Mouse (Mus musculus): Measurements from ENCODE around the gene Pelo. TPM values are rescaled to one million over a fixed set of nuclear protein-coding genes. Genes with fewer than 3 reads are reported as not detected.

Gene Pelo
- polyA plus RNA-seq, 1 experiment from 2014 or later, result 8.4 TPM

DNA sequence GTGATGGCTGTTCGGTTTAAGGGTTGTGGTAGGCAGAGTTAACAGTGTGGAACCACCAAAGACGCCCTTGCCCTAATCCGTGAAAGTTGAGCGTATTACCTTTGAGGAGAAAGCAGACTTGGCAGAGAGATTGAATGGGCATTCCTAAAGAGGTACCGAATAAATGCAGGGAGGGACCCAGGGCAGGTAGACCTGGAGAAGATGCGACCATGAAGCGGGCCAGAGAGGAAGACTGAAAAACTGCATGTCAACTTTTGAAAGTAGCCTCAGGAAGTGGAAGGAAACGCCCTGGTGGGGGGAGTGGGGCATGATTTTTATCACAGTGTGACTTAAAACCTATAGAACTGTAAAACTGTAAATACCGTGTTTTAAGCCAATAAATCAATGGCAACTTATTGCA is 9.4 kb upstream of the Pelo start:
- Histone ChIP-seq H3K9ac (ENCODE audit: low read depth, low read length) (no peak overlapping the region; the same call in 1 of the 2 replicates), H3K27me3 (ENCODE audit: insufficient read depth, low read length) (no peaks in the 10 kb centered on the region), H3K27ac (no peak overlapping the region), H3K4me3 (replicated peaks; ENCODE audit: low read depth, low read length) (peak overlapping the region; percentile 79; the same call in 1 of the 2 replicates), H3K9me3 (replicated peaks; ENCODE audit: low read length) (no peaks in the 10 kb centered on the region), H3K4me1 (replicated peaks; ENCODE audit: insufficient read depth, low read length) (no peaks in the 10 kb centered on the region), H3K4me2 (ENCODE audit: low read length) (peak overlapping the region; percentile 81), H3K36me3 (ENCODE audit: insufficient read depth, low read length) (no peaks in the 10 kb centered on the region)
- no peak for TF ChIP-seq CTCF (IDR thresholded peaks at IDR 0.05; ENCODE audit: low read depth)
- WGBS, result 48% methylated on average over 9 of the region's 9 CpGs
- ATAC-seq (replicated peaks; ENCODE audit: low FRiP score, low read depth), result no peak
- no peak for DNase-seq (ENCODE audit: low spot score)

GRCm38 (mm10) chr13:115098227-115098626 is 8.2 kb upstream of the Pelo start:
- Histone ChIP-seq H3K36me3 (ENCODE audit: insufficient read depth, low read length) (no peaks in the 10 kb centered on the region), H3K4me1 (replicated peaks; ENCODE audit: insufficient read depth, low read length) (no peaks in the 10 kb centered on the region), H3K4me2 (ENCODE audit: low read length) (peak overlapping the region; percentile 3; the same call in 1 of the 2 replicates), H3K9ac (ENCODE audit: low read depth, low read length) (no peak overlapping the region), H3K27me3 (ENCODE audit: insufficient read depth, low read length) (no peaks in the 10 kb centered on the region), H3K4me3 (replicated peaks; ENCODE audit: low read depth, low read length) (no peak overlapping the region), H3K9me3 (replicated peaks; ENCODE audit: low read length) (no peaks in the 10 kb centered on the region), H3K27ac (no peak overlapping the region)
- DNase-seq (ENCODE audit: low spot score), result no peak
- no peak for ATAC-seq (replicated peaks; ENCODE audit: low FRiP score, low read depth)
- 54% methylated on average over 3 of the region's 3 CpGs for WGBS
- no peak for TF ChIP-seq CTCF (IDR thresholded peaks at IDR 0.05; ENCODE audit: low read depth)

GRCm38 (mm10) chr13:115096965-115097364 is 7.0 kb upstream of the Pelo start:
- 49% methylated on average over 5 of the region's 5 CpGs for WGBS
- Histone ChIP-seq H3K36me3 (ENCODE audit: insufficient read depth, low read length) (no peaks in the 10 kb centered on the region), H3K4me2 (ENCODE audit: low read length) (no peak overlapping the region), H3K4me1 (replicated peaks; ENCODE audit: insufficient read depth, low read length) (no peaks in the 10 kb centered on the region), H3K9me3 (replicated peaks; ENCODE audit: low read length) (no peaks in the 10 kb centered on the region), H3K27me3 (ENCODE audit: insufficient read depth, low read length) (no peaks in the 10 kb centered on the region), H3K9ac (ENCODE audit: low read depth, low read length) (no peak overlapping the region), H3K27ac (no peak overlapping the region), H3K4me3 (replicated peaks; ENCODE audit: low read depth, low read length) (no peak overlapping the region)
- no peak for DNase-seq (ENCODE audit: low spot score)
- no peak for TF ChIP-seq CTCF (IDR thresholded peaks at IDR 0.05; ENCODE audit: low read depth)
- no peak for ATAC-seq (replicated peaks; ENCODE audit: low FRiP score, low read depth)

DNA sequence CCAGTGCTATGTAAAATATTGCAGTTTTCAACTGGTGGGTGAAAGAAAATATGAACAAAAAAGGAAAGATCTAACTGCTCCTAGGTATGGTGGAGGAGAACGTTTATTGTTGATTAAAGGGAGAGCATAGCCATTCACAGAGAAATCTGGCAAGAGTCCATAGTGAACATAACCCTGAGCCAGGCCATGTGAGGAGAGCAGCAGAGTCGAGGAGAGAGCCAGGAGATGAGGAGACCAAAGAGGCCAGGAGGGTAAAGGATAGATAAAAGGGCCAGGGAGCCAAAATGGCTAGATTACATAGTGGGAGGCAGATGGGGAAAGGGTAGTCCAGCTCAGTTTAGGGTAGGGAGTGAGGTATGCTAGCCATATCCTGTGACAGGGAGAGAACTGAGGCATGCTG is 6.2 kb upstream of the Pelo start:
- Histone ChIP-seq H3K27me3 (ENCODE audit: insufficient read depth, low read length) (no peaks in the 10 kb centered on the region), H3K36me3 (ENCODE audit: insufficient read depth, low read length) (no peaks in the 10 kb centered on the region), H3K4me2 (ENCODE audit: low read length) (no peak overlapping the region), H3K27ac (no peak overlapping the region), H3K4me3 (replicated peaks; ENCODE audit: low read depth, low read length) (no peak overlapping the region), H3K4me1 (replicated peaks; ENCODE audit: insufficient read depth, low read length) (peaks cover under 1% of the 10 kb centered on the region), H3K9me3 (replicated peaks; ENCODE audit: low read length) (no peaks in the 10 kb centered on the region), H3K9ac (ENCODE audit: low read depth, low read length) (no peak overlapping the region)
- WGBS, result 17% methylated on average over 2 of the region's 2 CpGs
- DNase-seq (ENCODE audit: low spot score) (no peak), ATAC-seq (replicated peaks; ENCODE audit: low FRiP score, low read depth) (no peak)
- no peak for TF ChIP-seq CTCF (IDR thresholded peaks at IDR 0.05; ENCODE audit: low read depth)

DNA sequence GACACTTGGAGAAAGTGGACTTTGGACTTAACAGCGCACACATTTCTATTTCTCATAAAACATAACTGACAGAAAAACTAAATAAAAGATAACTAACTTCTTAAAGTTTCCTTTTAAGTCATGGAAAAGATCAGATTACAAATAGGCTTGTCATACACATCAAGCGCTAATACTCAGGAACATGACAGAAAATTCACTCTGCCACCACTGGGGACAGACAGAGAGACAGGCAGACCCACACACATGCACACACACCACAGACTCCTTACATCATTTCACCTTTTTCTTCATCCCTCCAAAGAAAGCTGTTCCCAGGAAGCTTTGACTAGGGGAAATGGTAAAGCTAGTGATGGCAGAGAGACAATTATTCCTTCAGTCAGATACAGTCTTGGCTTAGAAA is 5.4 kb upstream of the Pelo start:
- no peak overlapping the region for H3K9ac ChIP-seq (ENCODE audit: low read depth, low read length)
- H3K4me3 ChIP-seq (replicated peaks; ENCODE audit: low read depth, low read length), result no peak overlapping the region
- H3K27ac ChIP-seq, result no peak overlapping the region
- H3K4me1 ChIP-seq (replicated peaks; ENCODE audit: insufficient read depth, low read length), result peaks cover 5% of the 10 kb centered on the region
- no peak overlapping the region for H3K4me2 ChIP-seq (ENCODE audit: low read length)
- ATAC-seq (replicated peaks; ENCODE audit: low FRiP score, low read depth) (no peak), DNase-seq (ENCODE audit: low spot score) (no peak)
- no peaks in the 10 kb centered on the region for H3K27me3 ChIP-seq (ENCODE audit: insufficient read depth, low read length)
- peak; percentile 34; the same call in 1 of the 2 replicates for TF ChIP-seq CTCF (IDR thresholded peaks at IDR 0.05; ENCODE audit: low read depth)
- no peaks in the 10 kb centered on the region for H3K9me3 ChIP-seq (replicated peaks; ENCODE audit: low read length)
- WGBS, result 87% methylated on average over 2 of the region's 2 CpGs
- no peaks in the 10 kb centered on the region for H3K36me3 ChIP-seq (ENCODE audit: insufficient read depth, low read length)

GRCm38 (mm10) chr13:115091511-115091910 is 1.5 kb upstream of the Pelo start:
- H3K27ac ChIP-seq, result peak overlapping the region; percentile 92; the same call in 1 of the 2 replicates
- DNase-seq (ENCODE audit: low spot score), result no peak
- no peak overlapping the region for H3K9ac ChIP-seq (ENCODE audit: low read depth, low read length)
- TF ChIP-seq CTCF (IDR thresholded peaks at IDR 0.05; ENCODE audit: low read depth), result no peak
- ATAC-seq (replicated peaks; ENCODE audit: low FRiP score, low read depth), result no peak
- H3K27me3 ChIP-seq (ENCODE audit: insufficient read depth, low read length), result no peaks in the 10 kb centered on the region
- H3K4me3 ChIP-seq (replicated peaks; ENCODE audit: low read depth, low read length), result no peak overlapping the region
- 0 out of 2 replicates have a peak overlapping the region, but pooled peaks have one; percentile 98 for H3K4me2 ChIP-seq (ENCODE audit: low read length)
- H3K36me3 ChIP-seq (ENCODE audit: insufficient read depth, low read length), result peaks cover 2% of the 10 kb centered on the region; the same call in 1 of the 2 replicates
- peaks cover 9% of the 10 kb centered on the region for H3K4me1 ChIP-seq (replicated peaks; ENCODE audit: insufficient read depth, low read length)
- 77% methylated on average over 3 of the region's 3 CpGs for WGBS
- H3K9me3 ChIP-seq (replicated peaks; ENCODE audit: low read length), result no peaks in the 10 kb centered on the region

- Histone ChIP-seq H3K9me3 (replicated peaks; ENCODE audit: low read length) (no peaks in the 10 kb centered on the region), H3K27me3 (ENCODE audit: insufficient read depth, low read length) (no peaks in the 10 kb centered on the region), H3K4me2 (ENCODE audit: low read length) (peak overlapping the region; percentile 98), H3K27ac (peak overlapping the region; percentile 92), H3K4me3 (replicated peaks; ENCODE audit: low read depth, low read length) (peak overlapping the region; percentile 59), H3K4me1 (replicated peaks; ENCODE audit: insufficient read depth, low read length) (peaks cover 9% of the 10 kb centered on the region), H3K9ac (ENCODE audit: low read depth, low read length) (peak overlapping the region; percentile 76; the same call in 1 of the 2 replicates), H3K36me3 (ENCODE audit: insufficient read depth, low read length) (peaks cover 2% of the 10 kb centered on the region; the same call in 1 of the 2 replicates)
- DNase-seq (ENCODE audit: low spot score), result no peak
- WGBS, result 42% methylated on average over 9 of the region's 9 CpGs
- TF ChIP-seq CTCF (IDR thresholded peaks at IDR 0.05; ENCODE audit: low read depth), result no peak
- ATAC-seq (replicated peaks; ENCODE audit: low FRiP score, low read depth), result no peak
These were observed 1.0 kb upstream of the Pelo start for GRCm38 (mm10) chr13:115090977-115091445.

Measured in kidney, postnatal 0 days (tissue).